Mouse (Mus musculus) cerebellum, adult 2 months (tissue): ENCODE measurements around the gene Mpnd. TPM values are rescaled to one million over a fixed set of nuclear protein-coding genes. Genes with fewer than 3 reads are reported as not detected.

Experiments used
- DNase-seq, 2 experiments: peaks; one replicate each; pipeline ENCODE4 v3.0.0; 2021
- H3K27ac ChIP-seq: fragments of 200-500 bp; 2 replicates; pipeline ENCODE4 v1.5.1; 2012; ENCODE audit warnings: low read length, control low read depth, inconsistent platforms; ENCODE audit not compliant: insufficient read depth
- H3K27me3 ChIP-seq: fragments of 200-500 bp; 2 replicates; pipeline ENCODE4 v1.6.1; 2012; ENCODE audit warnings: inconsistent platforms, mild to moderate bottlenecking, low read length, moderate library complexity; ENCODE audit not compliant: control insufficient read depth, insufficient read depth
- H3K4me1 ChIP-seq: fragments of 200-500 bp; 2 replicates; pipeline ENCODE4 v1.6.1; 2011; ENCODE audit warnings: low read length; ENCODE audit not compliant: control insufficient read depth, insufficient read depth
- H3K4me3 ChIP-seq: fragments of 200-500 bp; replicated peaks from 2 replicates; pipeline ENCODE3; 2011; ENCODE audit warnings: mild to moderate bottlenecking, low read depth, low read length, control low read depth; ENCODE audit not compliant: insufficient read depth
- CTCF ChIP-seq: fragments of 200-500 bp; IDR thresholded peaks from 2 replicates; pipeline ENCODE4 v1.5.1; 2011; ENCODE audit warnings: low read depth, mild to moderate bottlenecking, control low read depth, low read length, moderate library complexity, borderline replicate concordance; ENCODE audit not compliant: insufficient read depth
- POLR2A ChIP-seq: fragments of 200-500 bp; IDR thresholded peaks from 2 replicates; pipeline ENCODE4 v1.6.1; 2011; ENCODE audit warnings: low read length, control low read depth, borderline replicate concordance; ENCODE audit not compliant: insufficient read depth
- WGBS: fragments of 180-500 bp; shearing (Covaris S2); methylation state at CpG from one replicate; pipeline ENCODE4 v1.1.7; 2018; 5-methylcytosine and 5-hydroxymethylcytosine counted together
- polyA plus RNA-seq: library from polyadenylated mRNA; depleted of rRNA; stranded (reverse); fragments of >200 nt; gene quantifications from 2 replicates; pipeline ENCODE4 v1.2.3, GENCODE M21; 2012

Gene Mpnd
- polyA plus RNA-seq, 1 experiment, result 183 TPM

DNA sequence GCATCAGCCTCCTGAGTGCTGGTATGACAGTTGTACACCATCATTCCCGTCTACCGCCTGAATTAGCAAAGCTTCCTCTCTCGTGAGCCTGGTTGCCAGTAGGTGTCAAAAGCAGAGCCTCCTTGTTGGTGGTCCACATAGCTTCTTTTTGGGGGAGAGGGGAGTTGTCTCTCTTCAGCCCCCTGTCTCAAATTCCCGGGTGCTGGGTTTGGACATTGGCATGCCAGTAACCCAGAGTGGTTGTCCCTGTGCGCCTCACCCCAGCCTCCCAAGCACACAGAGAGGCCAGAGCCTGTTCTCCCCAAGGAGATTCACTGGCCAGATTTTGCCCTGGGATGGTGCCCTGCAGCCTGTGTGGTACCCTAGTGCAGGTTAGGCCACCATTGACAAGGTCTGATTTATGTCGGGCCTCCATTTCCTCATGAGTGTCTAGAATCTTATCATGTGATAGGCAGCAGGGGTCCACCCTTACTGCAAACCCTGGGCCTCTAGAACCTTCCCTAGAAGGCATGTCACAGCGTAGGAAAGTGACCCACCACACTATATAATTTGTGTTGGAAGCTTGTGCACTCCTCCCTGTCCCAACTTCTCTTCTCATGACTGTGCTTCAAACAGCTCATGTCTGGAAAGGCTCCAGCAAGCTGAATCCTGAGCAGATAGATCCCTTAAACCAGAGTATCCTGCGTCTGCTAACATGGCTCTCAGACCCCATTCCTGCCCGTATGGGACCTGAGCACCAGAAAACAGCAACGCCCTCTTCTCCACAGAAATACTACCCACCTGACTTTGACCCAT, 45.4 kb upstream of the Mpnd start:
- H3K27me3 ChIP-seq, result no peaks in the 10 kb centered on the region
- TF ChIP-seq CTCF (no peak), POLR2A (no peak)
- DNase-seq, result peak; percentile 31 to 35
- peaks cover 14% of the 10 kb centered on the region for H3K4me1 ChIP-seq
- no peak overlapping the region for H3K27ac ChIP-seq
- peak overlapping the region; percentile 44 for H3K4me3 ChIP-seq
- 66% methylated on average over 10 of the region's 10 CpGs for WGBS

DNA sequence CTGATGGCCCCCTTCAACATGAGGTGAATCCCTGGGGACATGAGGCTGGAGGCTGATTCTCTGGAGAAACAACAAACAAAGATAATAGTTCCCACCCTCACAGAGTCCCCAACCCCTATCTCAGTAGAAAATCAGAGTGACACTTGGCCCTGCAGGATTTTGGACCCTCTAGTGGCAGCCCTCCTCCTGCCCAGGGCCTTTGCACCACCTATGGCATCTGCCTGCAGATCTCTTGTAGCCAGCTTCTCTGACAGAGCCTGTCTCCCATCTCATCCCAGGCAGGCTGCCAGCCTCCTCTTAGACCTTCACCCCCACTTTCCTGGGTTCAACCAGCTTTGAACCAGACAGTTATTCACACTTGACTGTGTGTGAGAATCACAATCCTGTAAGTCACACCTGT, 44.7 kb upstream of the Mpnd start:
- H3K4me1 ChIP-seq, result peaks cover 14% of the 10 kb centered on the region
- H3K4me3 ChIP-seq, result no peak overlapping the region
- TF ChIP-seq POLR2A (no peak), CTCF (no peak)
- DNase-seq, result peak in 1 of 2 experiments; percentile 18
- no peaks in the 10 kb centered on the region for H3K27me3 ChIP-seq
- H3K27ac ChIP-seq, result no peak overlapping the region

DNA sequence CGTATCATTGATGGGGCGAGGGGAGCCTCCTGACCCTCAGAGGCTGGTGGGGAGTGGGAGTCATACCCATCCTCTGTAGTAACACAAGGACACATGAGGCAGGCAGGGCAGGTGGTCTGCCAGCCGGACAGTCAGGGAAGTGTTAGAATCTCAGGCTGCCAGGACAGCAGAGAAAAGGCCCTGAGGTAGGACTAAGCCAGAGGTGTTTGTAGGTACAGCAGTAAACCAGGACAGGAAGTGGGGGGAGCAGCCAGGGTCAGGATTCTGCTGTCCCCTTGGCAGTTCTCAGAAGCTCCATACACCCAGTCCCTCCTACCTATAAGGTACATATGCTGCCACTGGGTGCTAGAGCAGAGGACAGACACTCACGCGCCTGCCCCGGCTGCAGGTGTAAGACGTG, 43.9 kb upstream of the Mpnd start:
- TF ChIP-seq POLR2A, result no peak
- TF ChIP-seq CTCF, result no peak
- H3K27ac ChIP-seq, result no peak overlapping the region
- 97% methylated on average over 7 of the region's 7 CpGs for WGBS
- H3K27me3 ChIP-seq, result no peaks in the 10 kb centered on the region
- H3K4me1 ChIP-seq, result peaks cover 15% of the 10 kb centered on the region
- peak in 1 of 2 experiments; percentile 14 for DNase-seq
- no peak overlapping the region for H3K4me3 ChIP-seq

DNA sequence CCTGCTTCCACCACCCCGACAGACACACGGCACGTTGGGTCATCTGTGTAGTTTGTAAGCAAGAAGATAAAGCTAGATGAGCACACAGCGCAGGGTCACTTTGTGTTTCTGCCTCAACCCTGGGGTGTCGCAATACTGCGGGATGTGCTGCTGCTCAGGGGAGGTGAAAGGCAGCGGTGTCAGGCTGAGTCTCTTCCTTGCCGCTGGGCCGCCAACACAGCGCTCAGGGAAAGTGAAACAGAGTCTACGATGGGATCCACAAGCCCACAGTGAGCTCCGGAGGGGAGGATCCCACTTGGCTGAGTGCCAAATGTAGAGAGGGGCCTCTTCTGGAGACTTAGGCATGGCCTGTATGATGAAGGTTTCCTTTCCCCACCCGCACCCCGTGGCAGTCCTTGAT, 42.3 kb upstream of the Mpnd start:
- DNase-seq, result peak in 1 of 2 experiments; percentile 14
- H3K4me1 ChIP-seq, result peaks cover 25% of the 10 kb centered on the region
- 70% methylated on average over 14 of the region's 14 CpGs for WGBS
- no peak overlapping the region for H3K4me3 ChIP-seq
- no peaks in the 10 kb centered on the region for H3K27me3 ChIP-seq
- TF ChIP-seq CTCF (no peak), POLR2A (no peak)
- H3K27ac ChIP-seq, result no peak overlapping the region

DNA sequence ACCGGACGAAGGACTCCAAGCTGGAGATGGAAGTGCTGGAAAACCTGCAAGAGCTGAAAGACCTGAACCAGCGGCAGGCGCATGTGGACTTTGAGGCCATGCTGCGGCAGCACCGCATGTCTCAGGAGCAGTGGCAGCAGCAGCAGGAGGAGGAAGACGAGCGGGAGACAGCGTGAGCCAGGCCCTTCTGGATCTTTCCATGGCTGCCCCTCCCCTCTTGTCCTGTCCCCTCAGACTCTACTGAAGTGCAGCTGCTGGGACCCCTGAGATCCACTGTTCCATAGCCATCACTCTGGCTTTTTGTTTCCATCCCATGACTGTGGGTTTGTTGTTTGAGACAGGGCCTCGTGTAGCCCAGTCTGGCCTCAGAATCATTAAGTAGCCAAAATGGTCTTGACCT, 41.0 kb upstream of the Mpnd start:
- peaks cover 30% of the 10 kb centered on the region for H3K4me1 ChIP-seq
- 92% methylated on average over 10 of the region's 10 CpGs for WGBS
- no peak for TF ChIP-seq CTCF
- TF ChIP-seq POLR2A, result no peak
- no peak overlapping the region for H3K4me3 ChIP-seq
- peak in 1 of 2 experiments; percentile 7 for DNase-seq
- H3K27me3 ChIP-seq, result no peaks in the 10 kb centered on the region
- no peak overlapping the region for H3K27ac ChIP-seq

DNA sequence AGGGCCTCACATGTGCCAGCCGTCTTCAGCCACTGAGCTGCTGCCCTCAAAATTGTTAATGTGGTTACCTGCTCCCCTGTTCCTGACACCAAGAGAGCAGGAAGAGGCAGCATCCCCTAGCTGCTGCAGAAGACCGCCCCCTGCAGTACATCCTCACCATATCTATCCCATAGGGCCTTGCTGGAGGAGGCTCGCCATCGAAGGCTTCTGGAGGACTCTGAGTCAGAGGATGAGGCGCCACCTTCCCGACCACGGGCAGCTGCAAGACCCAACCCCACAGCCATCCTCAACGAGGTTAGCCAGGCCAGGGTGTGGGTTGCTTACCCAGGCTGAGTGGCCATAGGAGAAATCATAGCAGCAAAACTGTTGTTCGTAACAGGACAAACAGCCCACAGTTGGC, 40.5 kb upstream of the Mpnd start:
- Histone ChIP-seq H3K27ac (no peak overlapping the region), H3K4me1 (peaks cover 32% of the 10 kb centered on the region), H3K27me3 (no peaks in the 10 kb centered on the region), H3K4me3 (no peak overlapping the region)
- peak in 1 of 2 experiments; percentile 17 for DNase-seq
- TF ChIP-seq POLR2A (no peak), CTCF (no peak)
- 90% methylated on average over 9 of the region's 9 CpGs for WGBS

DNA sequence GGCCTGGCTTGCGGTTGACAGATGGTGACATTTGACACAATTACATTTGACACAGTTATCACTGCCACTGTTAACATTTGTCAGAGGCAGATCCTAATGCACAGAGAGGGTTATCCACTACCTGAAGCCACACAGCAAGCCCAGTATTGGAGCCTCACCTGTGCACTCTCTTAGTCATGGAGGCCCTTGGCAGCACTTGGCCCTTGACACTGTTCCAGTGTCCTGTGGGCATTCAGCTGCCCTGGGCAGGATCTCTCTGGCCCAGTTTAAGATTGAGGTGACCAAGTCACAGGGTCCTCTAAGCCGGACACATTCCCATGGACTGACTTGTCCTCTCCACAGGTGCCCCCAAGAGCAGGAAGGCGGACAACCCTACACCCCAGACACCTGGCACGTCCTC, 38.3 kb upstream of the Mpnd start:
- WGBS, result 27% methylated on average over 4 of the region's 4 CpGs
- Histone ChIP-seq H3K4me1 (peaks cover 36% of the 10 kb centered on the region), H3K27ac (peak overlapping the region; percentile 36), H3K27me3 (no peaks in the 10 kb centered on the region), H3K4me3 (no peak overlapping the region)
- TF ChIP-seq POLR2A (no peak), CTCF (no peak)
- DNase-seq, result peak in 1 of 2 experiments; percentile 56

DNA sequence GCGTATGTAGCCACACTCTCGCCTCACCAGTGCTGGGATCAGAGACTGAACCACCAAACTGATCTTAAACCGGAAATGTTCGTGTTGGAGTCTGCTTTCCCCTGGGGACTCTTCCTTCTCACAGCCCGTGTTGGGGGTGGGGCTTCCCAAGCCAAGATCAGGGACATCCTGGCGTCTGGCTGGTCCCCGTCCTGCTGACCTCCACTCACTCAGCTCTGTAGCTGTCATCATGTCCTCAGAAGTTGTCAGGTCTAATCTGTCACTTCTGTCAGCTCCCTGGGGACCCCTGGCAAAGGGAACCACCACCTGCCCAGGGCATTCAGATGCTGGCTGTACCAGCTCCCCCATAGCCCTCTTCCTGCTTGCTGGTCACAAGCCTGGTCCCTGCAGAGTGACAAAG, 37.3 kb upstream of the Mpnd start:
- Histone ChIP-seq H3K27me3 (no peaks in the 10 kb centered on the region), H3K4me3 (no peak overlapping the region), H3K4me1 (peaks cover 36% of the 10 kb centered on the region), H3K27ac (no peak overlapping the region)
- no peak for DNase-seq
- WGBS, result 31% methylated on average over 7 of the region's 7 CpGs
- no peak for TF ChIP-seq POLR2A
- no peak for TF ChIP-seq CTCF
